Mouse (Mus musculus) bone marrow macrophage, adult 2 months (primary cell): ENCODE measurements around the gene Abt1.

Experiments used
- CTCF ChIP-seq: IDR thresholded peaks from 2 replicates; pipeline ENCODE4 v1.5.1; 2012; ENCODE audit warnings: low read depth, mild to moderate bottlenecking, low read length, moderate library complexity
- POLR2A ChIP-seq: IDR thresholded peaks from 2 replicates; pipeline ENCODE4 v1.6.1; 2012; ENCODE audit warnings: mild to moderate bottlenecking, low read depth, low read length, borderline replicate concordance

GRCm38 (mm10) chr13:23439901-23440300 is 16.2 kb upstream of the Abt1 start:
- TF ChIP-seq CTCF: no peak
- no peak for TF ChIP-seq POLR2A
